Mouse (Mus musculus): ENCODE data around the gene Coq10b.

DNA sequence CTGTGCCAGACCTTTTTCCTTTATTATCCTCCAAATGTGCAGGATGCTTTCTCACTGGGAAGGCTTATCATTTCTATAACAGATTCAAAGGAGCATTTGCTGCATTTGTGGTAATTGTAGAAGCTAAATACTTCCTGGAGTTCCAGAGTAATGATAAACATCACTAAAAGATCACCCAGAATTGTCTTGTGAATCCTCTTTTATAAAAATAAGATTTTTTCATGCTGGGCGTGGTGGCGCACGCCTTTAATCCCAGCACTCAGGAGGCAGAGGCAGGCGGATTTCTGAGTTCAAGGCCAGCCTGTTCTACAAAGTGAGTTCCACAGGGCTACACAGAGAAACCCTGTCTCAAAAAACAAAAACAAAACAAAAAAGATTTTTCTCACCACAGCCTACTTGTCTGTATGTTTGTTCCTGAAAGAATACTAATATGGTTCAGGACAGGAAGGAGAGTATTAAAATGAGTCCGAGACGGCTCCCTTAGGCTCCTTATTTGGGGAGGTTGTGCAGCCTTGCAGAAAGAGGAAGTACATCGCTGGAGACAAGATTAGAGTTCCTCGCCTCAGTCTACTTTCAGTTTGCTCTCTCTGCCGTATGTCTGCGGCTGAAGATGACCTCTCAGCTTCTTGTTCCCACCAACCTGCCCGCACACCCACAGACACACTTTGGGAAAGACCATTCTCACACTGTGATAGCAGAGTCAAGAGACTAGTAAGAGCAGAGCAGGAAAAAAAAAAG is 23.9 kb upstream of the Coq10b start:
- TF ChIP-seq CTCF (IDR thresholded peaks at IDR 0.05; ENCODE audit: extremely low read depth, insufficient read length, insufficient replicate concordance, low read depth, low read length) (no peak), POLR2A (IDR thresholded peaks at IDR 0.05; ENCODE audit: low read depth, low read length) (peak; percentile 47; the same call in 1 of the 2 replicates)
